Mouse (Mus musculus): ENCODE measurements around the gene Fdx1l.
A peak's percentile ranks its signal among the peaks of the same experiment; 100 is the strongest.

- TF ChIP-seq GATA1 (IDR thresholded peaks at IDR 0.05; ENCODE audit: low read length) = peak; percentile 96
- TF ChIP-seq TAL1 (IDR thresholded peaks at IDR 0.05; ENCODE audit: low read length) = no peak
Measured at GRCm38 (mm10) chr9:21030781-21031250, 42.6 kb downstream of the Fdx1l start.

All from erythroblast, embryonic 14.5 days (primary cell).